Mouse (Mus musculus) CH12.LX (cell line): ENCODE measurements around the gene Adcy4. TPM values are rescaled to one million over a fixed set of nuclear protein-coding genes. Genes with fewer than 3 reads are reported as not detected.

Experiments used
- DNase-seq: peaks from one replicate; pipeline ENCODE4 v3.0.0-alpha.2; 2013; ENCODE audit errors: extremely low read depth
- H3K27ac ChIP-seq: 2 replicates; pipeline ENCODE4 v1.5.1; 2012; ENCODE audit warnings: low read depth, mild to moderate bottlenecking, control low read depth, moderate library complexity; ENCODE audit not compliant: insufficient read depth
- H3K27me3 ChIP-seq: replicated peaks from 2 replicates; pipeline ENCODE3; 2012; ENCODE audit warnings: inconsistent platforms
- H3K36me3 ChIP-seq, 2 experiments: replicated peaks in 1 of 2; 2 replicates each; pipeline versions ENCODE3 to v1.6.1; 2012; ENCODE audit warnings: inconsistent platforms in 1 of 2, low read length in 1 of 2, mild to moderate bottlenecking in 1 of 2, mixed read lengths in 1 of 2, moderate library complexity in 1 of 2; ENCODE audit not compliant: control insufficient read depth in 1 of 2, insufficient read depth in 1 of 2
- H3K4me1 ChIP-seq, 2 experiments: 2 replicates each; pipeline ENCODE4 v1.6.1; 2012; ENCODE audit warnings: inconsistent platforms in 1 of 2, moderate library complexity in 1 of 2; ENCODE audit not compliant: insufficient read depth in 2 of 2, control insufficient read depth in 1 of 2
- H3K4me2 ChIP-seq: 2 replicates; pipeline ENCODE4 v1.6.1; 2012; ENCODE audit warnings: low read depth, mild to moderate bottlenecking, control low read depth; ENCODE audit not compliant: poor library complexity, insufficient read depth, severe bottlenecking
- H3K4me3 ChIP-seq, 3 experiments: fragments of 150-350 bp in 1 of 3; sonication (generic) in 1 of 3; replicated peaks in 1 of 3; 2 replicates each; pipeline versions ENCODE3 to v1.5.1; 2011 to 2012; ENCODE audit warnings: low read depth in 2 of 3, low read length in 2 of 3, mild to moderate bottlenecking in 2 of 3, moderate library complexity in 2 of 3, control low read depth in 1 of 3, improper control_type of control experiment in 1 of 3, inconsistent platforms in 1 of 3, mixed read lengths in 1 of 3; ENCODE audit not compliant: poor library complexity in 1 of 3
- H3K79me2 ChIP-seq: replicated peaks from 2 replicates; pipeline ENCODE4 v1.6.1; 2012; ENCODE audit warnings: mild to moderate bottlenecking, moderate library complexity; ENCODE audit not compliant: control insufficient read depth, poor library complexity, insufficient read depth, severe bottlenecking; ENCODE audit errors: extremely low read depth
- H3K9ac ChIP-seq: 2 replicates; pipeline ENCODE4 v1.6.1; 2012; ENCODE audit warnings: low read depth, mild to moderate bottlenecking, control low read depth, moderate library complexity; ENCODE audit not compliant: insufficient read depth
- H3K9me3 ChIP-seq: replicated peaks from 2 replicates; pipeline ENCODE3; 2012; ENCODE audit warnings: low read length, inconsistent platforms, mixed read lengths
- CTCF ChIP-seq, 2 experiments: IDR thresholded peaks in 1 of 2; conservative IDR thresholded peaks in 1 of 2; 2 replicates each; pipeline ENCODE4 v1.5.1; 2011 to 2012; ENCODE audit warnings: low read depth in 2 of 2, low read length in 2 of 2, improper control_type of control experiment in 1 of 2, inconsistent platforms in 1 of 2, mild to moderate bottlenecking in 1 of 2, moderate library complexity in 1 of 2
- E2F4 ChIP-seq: IDR thresholded peaks from 2 replicates; pipeline ENCODE4 v1.6.1; 2011; ENCODE audit warnings: low read depth, low read length, improper control_type of control experiment; ENCODE audit not compliant: insufficient replicate concordance
- ELF1 ChIP-seq: IDR thresholded peaks from 2 replicates; pipeline ENCODE4 v1.6.1; 2014; ENCODE audit warnings: low read depth, mild to moderate bottlenecking, inconsistent platforms, low read length, improper control_type of control experiment
- EP300 ChIP-seq: IDR thresholded peaks from 2 replicates; pipeline ENCODE4 v1.6.1; 2011; ENCODE audit warnings: low read length, improper control_type of control experiment
- ETS1 ChIP-seq: conservative IDR thresholded peaks from 2 replicates; pipeline ENCODE4 v1.6.1; 2012; ENCODE audit warnings: low read depth, mild to moderate bottlenecking, inconsistent platforms, low read length, improper control_type of control experiment, moderate library complexity
- IRF4 ChIP-seq: IDR thresholded peaks from 2 replicates; pipeline ENCODE4 v1.6.1; 2014; ENCODE audit warnings: low read depth, mild to moderate bottlenecking, inconsistent platforms, low read length, improper control_type of control experiment
- JUN ChIP-seq: IDR thresholded peaks from 2 replicates; pipeline ENCODE4 v1.6.1; 2011; ENCODE audit warnings: low read depth, mild to moderate bottlenecking, low read length, improper control_type of control experiment, moderate library complexity; ENCODE audit not compliant: insufficient read depth
- KAT2A ChIP-seq: IDR thresholded peaks from 2 replicates; pipeline ENCODE4 v1.6.1; 2012; ENCODE audit warnings: low read length, improper control_type of control experiment, inconsistent platforms; ENCODE audit not compliant: insufficient replicate concordance
- MAFK ChIP-seq: IDR thresholded peaks from 2 replicates; pipeline ENCODE4 v1.6.1; 2011; ENCODE audit warnings: low read length, improper control_type of control experiment; ENCODE audit not compliant: insufficient replicate concordance
- MAX ChIP-seq: IDR thresholded peaks from 2 replicates; pipeline ENCODE4 v1.6.1; 2011; ENCODE audit warnings: low read length, improper control_type of control experiment
- MEF2A ChIP-seq: IDR thresholded peaks from 2 replicates; pipeline ENCODE4 v1.6.1; 2014; ENCODE audit warnings: low read depth, mild to moderate bottlenecking, inconsistent platforms, low read length, improper control_type of control experiment, borderline replicate concordance
- NELFE ChIP-seq: IDR thresholded peaks from 2 replicates; pipeline ENCODE4 v1.6.1; 2011; ENCODE audit warnings: low read depth, low read length, improper control_type of control experiment
- NRF1 ChIP-seq: IDR thresholded peaks from 2 replicates; pipeline ENCODE4 v1.6.1; 2014; ENCODE audit warnings: low read depth, mild to moderate bottlenecking, inconsistent platforms, low read length, improper control_type of control experiment, moderate library complexity
- PAX5 ChIP-seq: IDR thresholded peaks from 2 replicates; pipeline ENCODE4 v1.6.1; 2012; ENCODE audit warnings: low read length, inconsistent platforms, mixed read lengths
- RCOR1 ChIP-seq: conservative IDR thresholded peaks from 2 replicates; pipeline ENCODE4 v1.6.1; 2012; ENCODE audit warnings: low read depth, mild to moderate bottlenecking, inconsistent platforms, low read length, improper control_type of control experiment
- SIN3A ChIP-seq: IDR thresholded peaks from 2 replicates; pipeline ENCODE4 v1.6.1; 2012; ENCODE audit warnings: low read length, improper control_type of control experiment, inconsistent platforms
- SMC3 ChIP-seq: IDR thresholded peaks from 2 replicates; pipeline ENCODE4 v1.6.1; 2011; ENCODE audit warnings: low read depth, low read length, improper control_type of control experiment
- TBP ChIP-seq: conservative IDR thresholded peaks from 2 replicates; pipeline ENCODE4 v1.6.1; 2011; ENCODE audit warnings: low read depth, low read length, improper control_type of control experiment
- USF1 ChIP-seq: IDR thresholded peaks from 2 replicates; pipeline ENCODE4 v1.6.1; 2014; ENCODE audit warnings: low read depth, mild to moderate bottlenecking, inconsistent platforms, low read length, improper control_type of control experiment
- USF2 ChIP-seq: conservative IDR thresholded peaks from 2 replicates; pipeline ENCODE4 v1.6.1; 2011; ENCODE audit warnings: low read depth, low read length, improper control_type of control experiment
- ZC3H11A ChIP-seq: IDR thresholded peaks from 2 replicates; pipeline ENCODE4 v1.6.1; 2012; ENCODE audit warnings: low read depth, mild to moderate bottlenecking, inconsistent platforms, low read length, improper control_type of control experiment
- ZMIZ1 ChIP-seq: IDR thresholded peaks from 2 replicates; pipeline ENCODE4 v1.6.1; 2012; ENCODE audit warnings: low read depth, mild to moderate bottlenecking, inconsistent platforms, low read length, improper control_type of control experiment
- ZNF384 ChIP-seq: IDR thresholded peaks from 2 replicates; pipeline ENCODE4 v1.6.1; 2012; ENCODE audit warnings: low read depth, low read length, improper control_type of control experiment, inconsistent platforms
- dilution Hi-C: fragments of 300-500 bp; cut with MboI; formaldehyde crosslinking; loops from 2 replicates; pipeline ENCODE4 v1.14.3; 2020; ENCODE audit warnings: low sequenced_read_pairs; ENCODE audit not compliant: extremely low pct_unique_long_range_greater_than_20kb, extremely low pct_ligation_motif_present
- in situ Hi-C: fragments of 300-500 bp; cut with MboI; formaldehyde crosslinking; loops from 3 replicates; pipeline ENCODE4 v1.14.3; 2019; ENCODE audit warnings: low sequenced_read_pairs, low pct_ligation_motif_present, low pct_unique_long_range_greater_than_20kb, mixed read lengths
- polyA plus RNA-seq: library from polyadenylated mRNA; unstranded; fragments of >175 nt; gene quantifications from 2 replicates; pipeline ENCODE4 v1.2.1, GENCODE M21; 2012; ENCODE audit warnings: low read depth; ENCODE audit not compliant: insufficient read length
- total RNA-seq, 2 experiments: library from RNA; depleted of rRNA; stranded (reverse); fragments of 300-350 nt in 1 of 2; fragments of >200 nt in 1 of 2; gene quantifications; 2 replicates each; pipeline ENCODE4 v1.2.3; 2012 to 2014

Gene Adcy4
- total and polyA plus RNA-seq, 3 experiments = not detected

DNA sequence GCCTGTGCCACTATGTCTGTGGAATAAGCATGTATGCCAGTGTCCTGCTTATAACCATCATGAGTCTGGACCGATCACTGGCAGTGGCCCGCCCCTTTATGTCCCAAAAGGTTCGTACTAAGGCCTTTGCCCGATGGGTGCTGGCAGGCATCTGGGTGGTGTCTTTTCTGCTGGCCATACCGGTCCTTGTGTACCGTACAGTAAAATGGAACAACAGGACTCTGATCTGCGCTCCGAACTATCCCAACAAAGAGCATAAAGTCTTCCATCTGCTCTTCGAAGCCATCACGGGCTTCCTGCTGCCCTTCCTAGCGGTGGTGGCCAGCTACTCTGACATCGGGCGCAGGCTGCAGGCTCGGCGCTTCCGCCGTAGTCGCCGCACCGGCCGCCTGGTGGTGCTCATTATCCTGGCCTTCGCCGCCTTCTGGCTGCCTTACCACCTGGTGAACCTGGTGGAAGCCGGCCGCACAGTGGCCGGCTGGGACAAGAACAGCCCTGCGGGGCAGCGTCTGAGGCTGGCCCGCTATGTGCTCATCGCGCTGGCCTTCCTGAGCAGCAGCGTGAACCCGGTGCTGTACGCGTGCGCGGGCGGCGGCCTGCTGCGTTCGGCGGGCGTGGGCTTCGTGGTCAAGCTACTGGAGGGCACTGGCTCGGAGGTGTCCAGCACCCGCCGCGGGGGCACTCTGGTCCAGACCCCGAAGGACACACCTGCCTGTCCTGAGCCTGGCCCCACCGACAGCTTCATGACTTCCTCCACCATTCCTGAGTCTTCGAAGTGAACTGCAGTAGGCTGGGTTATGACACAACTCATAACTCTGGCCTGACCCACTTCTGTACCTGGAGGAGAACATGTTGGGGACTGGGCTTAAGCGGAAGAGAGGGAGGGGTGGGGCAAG, 16.1 kb downstream of the Adcy4 start:
- Histone ChIP-seq H3K4me3 (no peak overlapping the region), H3K9ac (no peak overlapping the region), H3K4me1 (peaks cover 8 to 24% of the 10 kb centered on the region in 2 experiments; a peak in 3 of 4 replicates), H3K79me2 (no peaks in the 10 kb centered on the region), H3K36me3 (no peaks in the 10 kb centered on the region), H3K27ac (no peak overlapping the region), H3K4me2 (no peak overlapping the region), H3K27me3 (peaks cover 11% of the 10 kb centered on the region), H3K9me3 (no peaks in the 10 kb centered on the region)
- in situ Hi-C loops = no loop called here
- TF ChIP-seq ELF1 (no peak), RCOR1 (no peak), ZC3H11A (no peak), IRF4 (no peak), ZNF384 (no peak), SMC3 (no peak), NELFE (no peak), MAX (no peak), ZMIZ1 (no peak), KAT2A (no peak), SIN3A (no peak), TBP (no peak), JUN (no peak), MEF2A (no peak)
- no peak for DNase-seq
- dilution Hi-C loops = no loop called here

DNA sequence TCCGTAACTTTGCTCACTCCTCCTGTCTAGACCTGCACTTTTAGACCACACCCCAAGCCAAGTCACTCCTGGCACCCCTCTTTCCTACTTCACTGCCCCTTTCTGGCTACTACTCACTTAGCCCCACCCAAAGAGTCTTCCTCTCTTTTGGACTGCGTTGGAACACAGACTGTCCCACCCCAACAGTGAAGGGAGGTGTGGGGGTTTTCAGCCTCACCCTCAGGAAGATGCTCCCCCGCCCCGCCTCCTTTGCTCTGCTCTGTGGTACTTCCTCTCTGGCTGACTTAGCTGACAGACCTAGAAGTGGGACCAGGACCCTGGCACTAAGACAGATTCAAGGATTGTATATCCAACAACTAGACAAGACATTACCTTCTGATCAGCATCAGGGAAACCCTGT, 18.2 kb downstream of the Adcy4 start, which contains the start of gene Ltb4r1:
Gene Ltb4r1, plus strand, starts transcription at position 267 of the 400 bp plus-strand sequence.
- no peaks in the 10 kb centered on the region for H3K79me2 ChIP-seq
- no peak for DNase-seq
- in situ Hi-C loops (no loop called here), dilution Hi-C loops (no loop called here)
- H3K4me3 ChIP-seq = no peak within 1 kb of the TSS
- no peaks in the 10 kb centered on the region for H3K9me3 ChIP-seq
- TF ChIP-seq EP300 = no peak
- no peak for TF ChIP-seq MAFK
- TF ChIP-seq USF2 = no peak
- TF ChIP-seq NRF1 = no peak
- no peak for TF ChIP-seq MEF2A
- no peak for TF ChIP-seq CTCF (conservative IDR thresholded peaks at IDR 0.05 in 1 of 2, IDR thresholded peaks at IDR 0.05 in 1 of 2; ENCODE audit: low read depth in 2 of 2, low read length in 2 of 2)
- no peak for TF ChIP-seq USF1
- no peak for TF ChIP-seq KAT2A
- no peak for TF ChIP-seq ETS1
- no peak for TF ChIP-seq ZMIZ1
- TF ChIP-seq E2F4 = no peak
- no peak for TF ChIP-seq ZNF384
- no peak for TF ChIP-seq TBP
- TF ChIP-seq SMC3 = no peak
- no peak for TF ChIP-seq PAX5
- TF ChIP-seq MAX = no peak
- H3K4me2 ChIP-seq = no peak within 1 kb of the TSS
- no peaks in the 10 kb centered on the region for H3K27me3 ChIP-seq
- H3K36me3 ChIP-seq = peaks cover 0 to 7% of the 10 kb centered on the region in 2 experiments
- peaks cover 8 to 24% of the 10 kb centered on the region in 2 experiments; a peak in 3 of 4 replicates for H3K4me1 ChIP-seq
- no peak within 1 kb of the TSS; the same call in 1 of the 2 replicates for H3K27ac ChIP-seq
- H3K9ac ChIP-seq = no peak within 1 kb of the TSS
